Mouse (Mus musculus): ENCODE measurements around the gene Aim2.
"Not testable (repeated sequence)": the region's sequence is repeated elsewhere in the genome, so short reads cannot be mapped to it uniquely, and the experiment has no call there.

Aim2 gene

GRCm38 (mm10) chr1:173481182-173481574 lies 130.5 kb downstream of the Aim2 start:
- DNase-seq, result not testable (repeated sequence)

GRCm38 (mm10) chr1:173490812-173491480 lies 140.3 kb downstream of the Aim2 start, which contains the start of gene Ifi206:
TSS of gene Ifi206 (minus strand) at chr1:173491041.
- peak; percentile 36 for DNase-seq

DNA sequence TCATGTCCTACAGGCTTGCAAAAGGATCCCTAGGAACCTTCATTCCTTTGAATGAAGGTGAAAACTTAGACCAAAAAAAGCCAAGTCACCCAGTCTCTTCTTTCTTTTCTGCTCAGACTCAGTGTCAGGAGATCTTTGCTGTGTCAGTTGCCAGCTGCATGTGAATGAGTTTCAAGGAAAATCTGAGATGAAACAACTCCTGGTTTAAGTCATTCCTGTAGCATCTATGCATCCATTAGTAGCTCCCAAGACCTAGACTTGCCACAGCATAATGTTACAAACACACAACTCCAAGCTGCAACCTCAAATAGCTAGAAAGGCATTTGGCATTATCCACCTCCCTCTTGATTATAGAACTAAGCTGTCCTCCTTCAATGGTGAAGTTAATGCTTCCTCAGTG lies 140.8 kb downstream of the Aim2 start:
- DNase-seq, result not testable (repeated sequence)

- not testable (repeated sequence) for DNase-seq
Observed at GRCm38 (mm10) chr1:173510595-173510994, 159.9 kb downstream of the Aim2 start.

All from thymus, postnatal 14 days (tissue).